Mouse (Mus musculus): ENCODE data around the gene St6gal1. TPM values are rescaled to one million over a fixed set of nuclear protein-coding genes. Genes with fewer than 3 reads are reported as not detected.

Gene St6gal1
- polyA plus RNA-seq, 1 experiment from 2014 or later, result 32.5 TPM

DNA sequence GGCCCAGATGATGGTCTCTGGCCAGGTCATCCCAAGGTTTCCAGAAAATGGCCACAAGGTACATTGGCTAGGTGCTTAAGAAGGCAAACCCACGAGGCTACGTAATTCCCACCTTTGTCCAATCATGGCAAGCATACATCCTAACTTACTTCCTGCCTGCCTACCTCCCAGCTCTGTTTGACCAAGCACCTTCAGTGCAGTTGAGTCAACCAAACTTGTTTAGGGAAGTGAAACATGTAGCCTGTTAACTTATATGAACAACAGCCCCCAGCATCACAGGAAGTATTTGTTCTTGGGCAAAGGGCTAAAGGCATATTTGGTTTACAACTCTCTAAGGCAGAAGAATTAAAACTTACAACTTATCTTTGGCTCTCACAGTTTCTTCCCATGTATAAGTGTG lies 38.7 kb upstream of the St6gal1 start:
- H3K36me3 ChIP-seq (ENCODE audit: control insufficient read depth, insufficient read depth, low read length), result no peaks in the 10 kb centered on the region
- H3K27me3 ChIP-seq (ENCODE audit: control insufficient read depth, insufficient read depth, low read length), result no peaks in the 10 kb centered on the region
- ATAC-seq (ENCODE audit: low FRiP score, low TSS enrichment), result no peak
- no peaks in the 10 kb centered on the region for H3K9me3 ChIP-seq (ENCODE audit: control insufficient read depth, low read length)
- no peak overlapping the region for H3K27ac ChIP-seq (ENCODE audit: low read depth, low read length)
- WGBS, result 88% methylated on average over 2 of the region's 2 CpGs
- H3K4me1 ChIP-seq (ENCODE audit: control insufficient read depth, insufficient read depth, low read length), result no peaks in the 10 kb centered on the region
- H3K4me2 ChIP-seq (replicated peaks; ENCODE audit: low read depth, low read length), result no peak overlapping the region
- H3K9ac ChIP-seq (ENCODE audit: low read depth, low read length), result no peak overlapping the region
- no peak overlapping the region for H3K4me3 ChIP-seq (ENCODE audit: low read length)

DNA sequence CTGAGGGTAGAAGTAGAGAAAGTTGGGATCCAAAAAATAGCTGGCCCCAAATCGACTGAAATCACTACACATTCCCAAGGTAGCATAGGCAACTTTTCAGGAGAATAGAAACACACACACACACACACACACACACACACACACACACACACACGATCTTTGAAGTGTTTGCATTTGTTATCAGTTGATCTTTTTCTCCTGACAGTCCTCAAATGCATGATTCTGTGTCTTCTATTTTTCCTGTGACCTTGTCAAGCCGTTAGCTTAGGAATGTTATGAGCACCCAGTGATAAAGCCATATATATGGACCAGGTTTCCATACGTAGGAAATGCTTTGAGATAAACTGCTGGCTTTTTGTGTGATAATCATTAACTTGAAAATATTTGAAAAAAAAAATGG lies 38.1 kb upstream of the St6gal1 start:
- 66% methylated on average over 4 of the region's 4 CpGs for WGBS
- Histone ChIP-seq H3K27ac (ENCODE audit: low read depth, low read length) (no peak overlapping the region), H3K9ac (ENCODE audit: low read depth, low read length) (no peak overlapping the region), H3K36me3 (ENCODE audit: control insufficient read depth, insufficient read depth, low read length) (no peaks in the 10 kb centered on the region), H3K4me1 (ENCODE audit: control insufficient read depth, insufficient read depth, low read length) (no peaks in the 10 kb centered on the region), H3K27me3 (ENCODE audit: control insufficient read depth, insufficient read depth, low read length) (no peaks in the 10 kb centered on the region), H3K9me3 (ENCODE audit: control insufficient read depth, low read length) (no peaks in the 10 kb centered on the region), H3K4me3 (ENCODE audit: low read length) (no peak overlapping the region), H3K4me2 (replicated peaks; ENCODE audit: low read depth, low read length) (no peak overlapping the region)
- ATAC-seq (ENCODE audit: low FRiP score, low TSS enrichment), result no peak

DNA sequence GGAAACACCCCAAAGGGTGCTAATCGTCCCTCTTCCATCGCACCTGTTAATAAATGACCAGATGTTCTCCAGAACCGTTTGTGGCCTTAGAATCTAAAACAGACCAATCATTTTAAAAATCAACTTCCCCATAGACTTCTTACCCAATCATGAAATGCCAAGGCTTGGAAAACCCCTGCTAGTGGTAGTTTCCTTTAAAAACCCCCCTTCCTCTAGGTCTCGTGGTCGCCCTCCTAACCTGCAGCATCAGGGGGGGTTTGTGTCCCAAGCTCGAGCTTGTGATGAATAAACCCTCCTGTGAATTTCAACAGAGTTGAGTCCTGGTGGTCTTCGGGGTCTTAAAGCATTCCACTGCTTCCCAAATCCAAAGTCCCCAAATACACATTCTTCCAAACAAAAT lies 36.6 kb upstream of the St6gal1 start:
- Histone ChIP-seq H3K27ac (ENCODE audit: low read depth, low read length) (no peak overlapping the region), H3K9me3 (ENCODE audit: control insufficient read depth, low read length) (no peaks in the 10 kb centered on the region), H3K4me2 (replicated peaks; ENCODE audit: low read depth, low read length) (no peak overlapping the region), H3K4me3 (ENCODE audit: low read length) (no peak overlapping the region), H3K4me1 (ENCODE audit: control insufficient read depth, insufficient read depth, low read length) (no peaks in the 10 kb centered on the region), H3K27me3 (ENCODE audit: control insufficient read depth, insufficient read depth, low read length) (no peaks in the 10 kb centered on the region), H3K36me3 (ENCODE audit: control insufficient read depth, insufficient read depth, low read length) (no peaks in the 10 kb centered on the region), H3K9ac (ENCODE audit: low read depth, low read length) (no peak overlapping the region)
- 81% methylated on average over 7 of the region's 7 CpGs for WGBS
- ATAC-seq (ENCODE audit: low FRiP score, low TSS enrichment), result no peak

DNA sequence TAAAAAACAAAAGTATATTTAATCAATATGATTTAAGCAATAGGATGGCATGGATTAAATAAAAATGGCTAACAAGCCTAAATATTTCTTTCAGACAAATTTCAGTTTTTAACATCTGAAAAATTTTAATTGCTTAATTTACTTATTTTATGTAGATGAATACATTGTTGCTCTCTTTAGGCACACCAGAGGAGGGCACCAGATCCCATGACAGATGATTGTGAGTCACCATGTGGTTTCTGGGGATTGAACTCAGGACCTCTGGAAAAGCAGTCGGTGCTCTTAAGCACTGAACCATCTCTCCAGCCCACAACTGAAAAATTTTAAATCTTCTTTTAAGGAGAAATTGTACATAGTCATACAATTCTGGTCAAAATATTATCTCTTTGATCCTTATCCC lies 34.9 kb upstream of the St6gal1 start:
- H3K4me2 ChIP-seq (replicated peaks; ENCODE audit: low read depth, low read length), result no peak overlapping the region
- no peak overlapping the region for H3K9ac ChIP-seq (ENCODE audit: low read depth, low read length)
- no peak overlapping the region for H3K27ac ChIP-seq (ENCODE audit: low read depth, low read length)
- 74% methylated on average over 1 of the region's 1 CpGs for WGBS
- no peaks in the 10 kb centered on the region for H3K36me3 ChIP-seq (ENCODE audit: control insufficient read depth, insufficient read depth, low read length)
- no peaks in the 10 kb centered on the region for H3K4me1 ChIP-seq (ENCODE audit: control insufficient read depth, insufficient read depth, low read length)
- no peaks in the 10 kb centered on the region for H3K9me3 ChIP-seq (ENCODE audit: control insufficient read depth, low read length)
- no peaks in the 10 kb centered on the region for H3K27me3 ChIP-seq (ENCODE audit: control insufficient read depth, insufficient read depth, low read length)
- no peak overlapping the region for H3K4me3 ChIP-seq (ENCODE audit: low read length)
- ATAC-seq (ENCODE audit: low FRiP score, low TSS enrichment), result no peak

DNA sequence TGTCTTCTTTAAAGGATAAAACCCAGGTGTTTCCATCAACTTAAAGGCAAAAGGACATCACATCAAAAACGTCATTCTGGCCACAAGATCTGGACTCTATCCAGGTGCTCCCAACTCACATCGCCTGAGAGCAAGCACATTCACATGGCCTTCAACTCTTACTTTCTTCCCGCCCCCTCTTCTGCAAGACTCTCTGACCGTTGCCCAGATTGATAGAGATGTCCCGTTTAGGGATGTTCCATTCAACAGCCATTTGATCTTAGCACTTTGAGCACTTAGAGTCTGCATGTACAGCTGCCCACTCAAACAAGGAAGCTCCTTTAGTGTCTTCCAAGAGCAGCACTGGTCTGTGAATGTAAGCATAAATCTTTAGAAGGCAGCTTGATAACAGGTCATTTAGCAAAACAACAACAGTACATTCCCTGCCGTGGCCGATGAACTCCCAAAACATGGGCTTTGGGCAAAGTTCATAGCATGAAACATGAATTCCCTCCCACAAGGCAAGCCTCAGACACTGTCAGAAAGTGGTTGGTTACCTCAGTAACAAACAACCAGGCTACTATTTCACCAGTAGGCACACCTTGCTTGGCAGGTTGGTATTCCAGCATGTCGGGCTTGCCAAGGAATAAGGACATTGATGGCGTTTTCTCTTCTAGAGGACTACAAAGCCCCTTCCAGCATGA lies 32.8 kb upstream of the St6gal1 start:
- H3K4me1 ChIP-seq (ENCODE audit: control insufficient read depth, insufficient read depth, low read length), result no peaks in the 10 kb centered on the region
- 68% methylated on average over 9 of the region's 9 CpGs for WGBS
- H3K9ac ChIP-seq (ENCODE audit: low read depth, low read length), result no peak overlapping the region

DNA sequence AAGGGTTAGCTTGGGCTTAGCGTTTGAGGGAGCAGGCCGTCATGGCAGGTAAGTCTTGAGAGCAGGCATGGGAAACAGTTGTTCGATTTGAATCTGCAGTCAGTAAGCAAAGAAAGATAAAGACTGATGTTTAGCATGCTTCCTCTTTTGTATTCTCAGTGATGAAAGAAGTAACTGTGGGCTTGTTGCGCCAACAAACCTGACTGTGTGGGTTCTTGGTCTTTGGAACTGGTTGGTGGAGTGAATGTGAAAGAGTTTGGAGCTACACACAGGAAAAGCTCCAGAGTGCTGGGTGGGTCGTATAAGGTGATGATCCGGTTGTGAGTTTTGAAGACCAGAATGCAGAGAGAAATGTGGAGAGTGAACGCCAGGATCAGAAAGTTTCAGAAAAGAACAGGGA lies 28.9 kb upstream of the St6gal1 start:
- Histone ChIP-seq H3K4me3 (ENCODE audit: low read length) (no peak overlapping the region), H3K27ac (ENCODE audit: low read depth, low read length) (no peak overlapping the region), H3K9me3 (ENCODE audit: control insufficient read depth, low read length) (no peaks in the 10 kb centered on the region), H3K36me3 (ENCODE audit: control insufficient read depth, insufficient read depth, low read length) (no peaks in the 10 kb centered on the region), H3K4me2 (replicated peaks; ENCODE audit: low read depth, low read length) (no peak overlapping the region), H3K4me1 (ENCODE audit: control insufficient read depth, insufficient read depth, low read length) (no peaks in the 10 kb centered on the region), H3K27me3 (ENCODE audit: control insufficient read depth, insufficient read depth, low read length) (no peaks in the 10 kb centered on the region), H3K9ac (ENCODE audit: low read depth, low read length) (no peak overlapping the region)
- WGBS, result 88% methylated on average over 7 of the region's 7 CpGs
- ATAC-seq (ENCODE audit: low FRiP score, low TSS enrichment), result no peak

More for the DNA sequence above, 32.8 kb upstream of the St6gal1 start:
- no peaks in the 10 kb centered on the region for H3K27me3 ChIP-seq (ENCODE audit: control insufficient read depth, insufficient read depth, low read length)
- no peaks in the 10 kb centered on the region for H3K9me3 ChIP-seq (ENCODE audit: control insufficient read depth, low read length)
- H3K4me3 ChIP-seq (ENCODE audit: low read length), result no peak overlapping the region
- H3K4me2 ChIP-seq (replicated peaks; ENCODE audit: low read depth, low read length), result no peak overlapping the region
- no peaks in the 10 kb centered on the region for H3K36me3 ChIP-seq (ENCODE audit: control insufficient read depth, insufficient read depth, low read length)
- no peak overlapping the region for H3K27ac ChIP-seq (ENCODE audit: low read depth, low read length)
- no peak for ATAC-seq (ENCODE audit: low FRiP score, low TSS enrichment)

DNA sequence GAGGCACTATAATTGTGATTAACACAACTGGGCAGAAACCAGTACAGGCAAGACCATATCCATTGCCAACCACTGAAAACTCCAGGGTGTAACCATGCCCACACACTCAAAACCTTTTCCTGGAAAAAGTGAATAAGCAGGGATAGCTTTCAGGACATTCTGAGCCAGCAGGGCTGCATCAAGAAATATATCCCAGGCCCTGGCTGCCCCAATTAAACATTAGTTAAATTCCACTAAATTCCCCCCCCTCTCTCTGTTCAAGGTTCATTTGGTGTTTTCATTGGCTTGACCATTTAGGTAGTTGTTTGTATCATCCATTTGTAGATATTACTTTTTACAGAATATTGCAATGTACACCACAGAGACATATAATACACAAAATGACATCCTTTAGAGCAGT lies 28.2 kb upstream of the St6gal1 start:
- Histone ChIP-seq H3K4me2 (replicated peaks; ENCODE audit: low read depth, low read length) (no peak overlapping the region), H3K27ac (ENCODE audit: low read depth, low read length) (no peak overlapping the region), H3K27me3 (ENCODE audit: control insufficient read depth, insufficient read depth, low read length) (no peaks in the 10 kb centered on the region), H3K36me3 (ENCODE audit: control insufficient read depth, insufficient read depth, low read length) (no peaks in the 10 kb centered on the region), H3K9me3 (ENCODE audit: control insufficient read depth, low read length) (no peaks in the 10 kb centered on the region), H3K9ac (ENCODE audit: low read depth, low read length) (no peak overlapping the region), H3K4me1 (ENCODE audit: control insufficient read depth, insufficient read depth, low read length) (no peaks in the 10 kb centered on the region), H3K4me3 (ENCODE audit: low read length) (no peak overlapping the region)
- ATAC-seq (ENCODE audit: low FRiP score, low TSS enrichment), result no peak

DNA sequence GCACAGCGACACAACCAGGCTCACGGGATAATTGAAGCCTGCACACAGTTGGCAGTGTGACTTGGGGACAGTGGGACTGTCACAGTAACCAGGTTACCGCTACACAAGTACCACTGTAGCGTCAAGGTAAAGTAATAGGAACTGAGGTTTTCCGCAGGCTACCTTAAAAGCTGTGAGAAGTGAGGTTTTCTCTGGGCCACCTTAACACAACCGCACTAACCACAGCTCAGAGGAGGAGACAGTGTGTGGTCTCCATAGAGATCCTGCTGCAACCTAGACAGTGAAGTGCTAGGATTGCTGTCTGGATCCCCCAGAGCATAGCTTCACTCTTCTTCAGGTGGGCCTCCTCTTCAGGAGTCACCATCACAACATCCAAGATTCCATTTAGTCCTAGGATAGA lies 27.7 kb upstream of the St6gal1 start:
- no peak for ATAC-seq (ENCODE audit: low FRiP score, low TSS enrichment)
- H3K4me1 ChIP-seq (ENCODE audit: control insufficient read depth, insufficient read depth, low read length), result no peaks in the 10 kb centered on the region
- H3K36me3 ChIP-seq (ENCODE audit: control insufficient read depth, insufficient read depth, low read length), result no peaks in the 10 kb centered on the region
- H3K4me2 ChIP-seq (replicated peaks; ENCODE audit: low read depth, low read length), result no peak overlapping the region
- H3K4me3 ChIP-seq (ENCODE audit: low read length), result no peak overlapping the region
- H3K9me3 ChIP-seq (ENCODE audit: control insufficient read depth, low read length), result no peaks in the 10 kb centered on the region
- H3K27me3 ChIP-seq (ENCODE audit: control insufficient read depth, insufficient read depth, low read length), result no peaks in the 10 kb centered on the region
- no peak overlapping the region for H3K27ac ChIP-seq (ENCODE audit: low read depth, low read length)
- H3K9ac ChIP-seq (ENCODE audit: low read depth, low read length), result no peak overlapping the region
- 92% methylated on average over 6 of the region's 6 CpGs for WGBS

DNA sequence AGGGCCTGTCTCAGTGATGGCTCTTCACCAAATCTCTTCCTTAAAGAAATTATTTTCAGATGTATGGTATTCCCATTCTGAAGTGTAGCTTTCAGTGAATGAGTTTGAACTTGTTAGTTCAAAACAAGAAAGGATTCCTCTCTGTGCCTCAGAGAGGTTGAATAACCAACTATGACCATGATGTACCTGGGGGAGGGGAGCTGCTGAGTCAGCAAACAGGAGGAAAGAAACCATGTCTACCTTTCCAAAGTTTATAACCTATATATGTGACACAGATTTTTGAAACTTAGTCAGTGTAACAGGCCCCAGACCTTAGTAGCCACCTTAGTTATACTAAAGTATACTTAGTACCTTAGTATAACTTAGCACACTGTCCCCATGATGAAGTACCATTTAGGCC lies 23.0 kb upstream of the St6gal1 start:
- H3K27ac ChIP-seq (ENCODE audit: low read depth, low read length), result no peak overlapping the region
- no peaks in the 10 kb centered on the region for H3K9me3 ChIP-seq (ENCODE audit: control insufficient read depth, low read length)
- H3K36me3 ChIP-seq (ENCODE audit: control insufficient read depth, insufficient read depth, low read length), result no peaks in the 10 kb centered on the region
- H3K4me3 ChIP-seq (ENCODE audit: low read length), result no peak overlapping the region
- no peak for ATAC-seq (ENCODE audit: low FRiP score, low TSS enrichment)
- H3K4me1 ChIP-seq (ENCODE audit: control insufficient read depth, insufficient read depth, low read length), result no peaks in the 10 kb centered on the region
- H3K9ac ChIP-seq (ENCODE audit: low read depth, low read length), result no peak overlapping the region
- no peak overlapping the region for H3K4me2 ChIP-seq (replicated peaks; ENCODE audit: low read depth, low read length)
- no peaks in the 10 kb centered on the region for H3K27me3 ChIP-seq (ENCODE audit: control insufficient read depth, insufficient read depth, low read length)
